Mouse (Mus musculus) right cerebral cortex, adult 2 months (tissue): ENCODE data around the gene Syce1.
A peak's percentile ranks its signal among the peaks of the same experiment; 100 is the strongest.

Source experiments
- DNase-seq, 2 experiments: peaks; one replicate each; pipeline ENCODE4 v3.0.0; 2021 to 2022; ENCODE audit warnings: low spot score in 2 of 2

Gene Syce1

GRCm38 (mm10) chr7:140787406-140788052 is at the start of gene Syce1:
Syce1 (minus strand) TSS chr7:140787852.
- no peak for DNase-seq

- peak in 1 of 2 experiments; percentile 40 for DNase-seq
Measured at GRCm38 (mm10) chr7:140836243-140837115, 48.8 kb upstream of the Syce1 start.

- DNase-seq: no peak
Measured at GRCm38 (mm10) chr7:140835758-140836087, 48.1 kb upstream of the Syce1 start.

GRCm38 (mm10) chr7:140834968-140835757 is 47.5 kb upstream of the Syce1 start, which contains the start of gene Urah:
Urah (plus strand) TSS chr7:140835018.
- DNase-seq: no peak

- no peak for DNase-seq
Measured at GRCm38 (mm10) chr7:140833341-140833740, 45.7 kb upstream of the Syce1 start.

GRCm38 (mm10) chr7:140831447-140831846 is 43.8 kb upstream of the Syce1 start:
- no peak for DNase-seq

- peak; percentile 65 to 68 for DNase-seq
Measured at GRCm38 (mm10) chr7:140828171-140828881, 40.7 kb upstream of the Syce1 start.

- DNase-seq: no peak
Measured at GRCm38 (mm10) chr7:140822731-140823130, 35.1 kb upstream of the Syce1 start.

GRCm38 (mm10) chr7:140821653-140822329 is 34.1 kb upstream of the Syce1 start, which contains the start of gene Zfp941:
Zfp941 (minus strand) TSS chr7:140822178.
- peak; percentile 76 to 78 for DNase-seq

- DNase-seq: peak in 1 of 2 experiments; percentile 69
Measured at GRCm38 (mm10) chr7:140821305-140821652, 33.6 kb upstream of the Syce1 start.

GRCm38 (mm10) chr7:140820173-140820572 is 32.5 kb upstream of the Syce1 start:
- DNase-seq: no peak

GRCm38 (mm10) chr7:140812850-140813249 is 25.2 kb upstream of the Syce1 start:
- DNase-seq: no peak

- no peak for DNase-seq
Measured at GRCm38 (mm10) chr7:140811714-140812113, 24.1 kb upstream of the Syce1 start.

- DNase-seq: no peak
Measured at GRCm38 (mm10) chr7:140810496-140810895, 22.8 kb upstream of the Syce1 start.

- DNase-seq: peak; percentile 67 to 79
Measured at GRCm38 (mm10) chr7:140805704-140806103, 18.1 kb upstream of the Syce1 start.

- DNase-seq: no peak
Measured at GRCm38 (mm10) chr7:140802629-140803028, 15.0 kb upstream of the Syce1 start.

GRCm38 (mm10) chr7:140798212-140798611 is 10.6 kb upstream of the Syce1 start:
- DNase-seq: no peak

GRCm38 (mm10) chr7:140797619-140798018 is 10.0 kb upstream of the Syce1 start:
- DNase-seq: no peak

GRCm38 (mm10) chr7:140793541-140793940 is 5.9 kb upstream of the Syce1 start:
- no peak for DNase-seq

GRCm38 (mm10) chr7:140788053-140788435 is 392 bp upstream of the Syce1 start:
- no peak for DNase-seq

- DNase-seq: no peak
Measured at GRCm38 (mm10) chr7:140780548-140780947, 7.1 kb downstream of the Syce1 start.
